Mouse (Mus musculus): ENCODE results near the gene Sfi1. TPM values are rescaled to one million over a fixed set of nuclear protein-coding genes. Genes with fewer than 3 reads are reported as not detected.
A peak's percentile ranks its signal among the peaks of the same experiment; 100 is the strongest.
"Not testable (repeated sequence)": the region's sequence is repeated elsewhere in the genome, so short reads cannot be mapped to it uniquely, and the experiment has no call there.

Sfi1 gene
- total and polyA plus RNA-seq, 3 experiments = 49.8 to 180 (median 83.6) TPM

- not testable (repeated sequence) for H3K4me3 ChIP-seq (ENCODE audit: control insufficient read depth in 1 of 2, insufficient read depth in 1 of 2, low read depth in 2 of 2, low read length in 2 of 2); H3K79me2 ChIP-seq (ENCODE audit: control insufficient read depth, insufficient read depth, low read length, poor library complexity); H3K4me1 ChIP-seq (ENCODE audit: control insufficient read depth in 1 of 2, insufficient read depth in 2 of 2, low read length in 2 of 2); H3K27ac ChIP-seq (ENCODE audit: control insufficient read depth, low read depth, low read length); H3K27me3 ChIP-seq (ENCODE audit: control insufficient read depth in 1 of 2, insufficient read depth in 2 of 2, low read length in 2 of 2); H3K9ac ChIP-seq (ENCODE audit: control insufficient read depth, low read depth, low read length, poor library complexity, severe bottlenecking); H3K36me3 ChIP-seq (ENCODE audit: control insufficient read depth in 1 of 2, insufficient read depth in 2 of 2, low read length in 2 of 2); H3K9me3 ChIP-seq (replicated peaks; ENCODE audit: insufficient read depth, low read length)
- DNase-seq (ENCODE audit: low read depth, low spot score) = peak; percentile 47
Measured at GRCm38 (mm10) chr11:3127303-3127795, 65.9 kb downstream of the Sfi1 start.

DNA sequence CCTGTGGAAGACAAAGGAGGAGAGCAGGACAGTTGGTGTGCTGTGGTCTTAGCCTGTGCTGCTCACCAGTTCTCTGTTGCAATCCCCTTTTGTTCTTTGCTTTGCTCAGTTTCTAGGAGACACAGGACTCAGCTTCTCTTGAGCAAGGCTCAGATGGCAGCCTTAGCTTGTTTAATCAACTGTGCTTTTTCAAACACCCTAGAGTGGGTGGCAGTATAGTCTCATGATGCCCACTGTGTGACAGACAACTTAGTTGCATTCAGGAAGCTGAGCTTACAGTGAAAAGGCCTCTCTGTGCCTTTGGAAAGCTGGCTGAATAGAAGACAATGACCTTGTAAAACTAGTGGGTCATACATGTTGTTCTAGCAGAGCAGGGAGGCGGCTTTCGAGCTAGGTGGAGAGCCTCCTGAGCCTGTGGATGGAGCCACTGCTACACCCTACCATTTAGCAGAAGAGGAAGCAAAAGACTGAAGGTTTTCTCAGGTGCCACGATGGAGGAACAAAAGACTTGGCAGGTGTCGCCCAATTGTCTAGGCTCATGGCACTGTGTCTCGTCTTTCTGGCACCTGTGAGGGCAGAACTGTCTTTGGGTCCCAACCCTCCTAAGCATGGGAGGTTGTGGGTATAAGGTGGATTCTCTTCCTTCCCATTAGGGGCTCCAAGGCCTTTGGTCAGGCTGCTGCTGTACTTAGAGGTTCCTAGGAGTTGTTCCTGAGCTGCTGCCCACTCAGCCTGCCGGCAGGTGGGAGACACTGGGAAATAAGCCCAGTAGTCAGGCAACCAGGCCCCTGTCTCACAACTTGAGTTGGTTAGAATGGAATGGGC, 66.6 kb downstream of the Sfi1 start:
- H3K4me3 ChIP-seq (ENCODE audit: control insufficient read depth in 1 of 2, insufficient read depth in 1 of 2, low read depth in 2 of 2, low read length in 2 of 2); H3K27ac ChIP-seq (ENCODE audit: control insufficient read depth, low read depth, low read length); H3K27me3 ChIP-seq (ENCODE audit: control insufficient read depth in 1 of 2, insufficient read depth in 2 of 2, low read length in 2 of 2); H3K9ac ChIP-seq (ENCODE audit: control insufficient read depth, low read depth, low read length, poor library complexity, severe bottlenecking); H3K9me3 ChIP-seq (replicated peaks; ENCODE audit: insufficient read depth, low read length); H3K4me1 ChIP-seq (ENCODE audit: control insufficient read depth in 1 of 2, insufficient read depth in 2 of 2, low read length in 2 of 2); H3K79me2 ChIP-seq (ENCODE audit: control insufficient read depth, insufficient read depth, low read length, poor library complexity); H3K36me3 ChIP-seq (ENCODE audit: control insufficient read depth in 1 of 2, insufficient read depth in 2 of 2, low read length in 2 of 2): not testable (repeated sequence)
- DNase-seq (ENCODE audit: low read depth, low spot score) = peak; percentile 41

GRCm38 (mm10) chr11:3125922-3126321, 67.3 kb downstream of the Sfi1 start:
- not testable (repeated sequence) for H3K27me3 ChIP-seq (ENCODE audit: control insufficient read depth in 1 of 2, insufficient read depth in 2 of 2, low read length in 2 of 2); H3K79me2 ChIP-seq (ENCODE audit: control insufficient read depth, insufficient read depth, low read length, poor library complexity); H3K9me3 ChIP-seq (replicated peaks; ENCODE audit: insufficient read depth, low read length); H3K27ac ChIP-seq (ENCODE audit: control insufficient read depth, low read depth, low read length); H3K4me3 ChIP-seq (ENCODE audit: control insufficient read depth in 1 of 2, insufficient read depth in 1 of 2, low read depth in 2 of 2, low read length in 2 of 2); H3K36me3 ChIP-seq (ENCODE audit: control insufficient read depth in 1 of 2, insufficient read depth in 2 of 2, low read length in 2 of 2); DNase-seq (ENCODE audit: low read depth, low spot score); H3K4me1 ChIP-seq (ENCODE audit: control insufficient read depth in 1 of 2, insufficient read depth in 2 of 2, low read length in 2 of 2); H3K9ac ChIP-seq (ENCODE audit: control insufficient read depth, low read depth, low read length, poor library complexity, severe bottlenecking)

DNA sequence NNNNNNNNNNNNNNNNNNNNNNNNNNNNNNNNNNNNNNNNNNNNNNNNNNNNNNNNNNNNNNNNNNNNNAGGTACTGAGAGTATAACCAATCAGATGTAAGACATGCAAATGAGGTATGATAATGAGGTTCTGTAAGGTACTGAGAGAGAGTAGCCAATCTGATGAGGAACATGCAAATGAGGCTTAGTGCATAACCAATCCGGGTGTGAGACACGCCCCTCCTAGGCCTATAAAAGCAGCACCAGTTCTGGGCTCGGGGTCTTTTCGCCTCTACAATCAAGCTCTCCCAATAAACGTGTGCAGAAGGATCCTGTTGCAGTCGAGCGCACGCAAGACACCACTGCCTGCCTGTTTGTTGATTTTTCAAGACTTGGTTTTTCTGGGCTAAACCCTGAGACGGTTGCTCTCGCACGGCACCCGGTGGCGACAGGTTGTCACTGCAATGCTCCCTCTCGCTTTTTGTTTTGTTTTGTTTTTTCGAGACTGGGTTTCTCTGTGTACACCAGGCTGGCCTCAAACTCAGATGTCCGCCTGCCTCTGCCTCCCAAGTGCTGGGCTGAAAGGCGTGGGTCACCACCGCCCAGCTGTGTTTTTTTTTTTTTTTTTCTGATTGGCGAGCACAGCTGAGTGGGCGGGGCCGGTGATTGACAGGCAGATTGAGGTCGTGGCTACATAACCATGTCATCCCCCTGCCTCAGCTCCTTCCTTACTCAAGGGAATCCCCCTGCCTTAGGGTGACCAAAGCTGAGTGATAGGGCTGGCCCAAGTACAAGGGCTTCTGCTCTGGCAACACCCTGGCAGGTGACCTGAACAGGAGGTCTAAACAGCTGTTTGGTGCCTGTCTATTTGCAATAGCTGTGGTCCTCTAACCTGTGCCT, 68.1 kb downstream of the Sfi1 start:
- not testable (repeated sequence) for H3K4me1 ChIP-seq (ENCODE audit: control insufficient read depth in 1 of 2, insufficient read depth in 2 of 2, low read length in 2 of 2); H3K9me3 ChIP-seq (replicated peaks; ENCODE audit: insufficient read depth, low read length); H3K79me2 ChIP-seq (ENCODE audit: control insufficient read depth, insufficient read depth, low read length, poor library complexity); H3K9ac ChIP-seq (ENCODE audit: control insufficient read depth, low read depth, low read length, poor library complexity, severe bottlenecking); H3K27me3 ChIP-seq (ENCODE audit: control insufficient read depth in 1 of 2, insufficient read depth in 2 of 2, low read length in 2 of 2); H3K36me3 ChIP-seq (ENCODE audit: control insufficient read depth in 1 of 2, insufficient read depth in 2 of 2, low read length in 2 of 2); H3K4me3 ChIP-seq (ENCODE audit: control insufficient read depth in 1 of 2, insufficient read depth in 1 of 2, low read depth in 2 of 2, low read length in 2 of 2)
- peak; percentile 73 for DNase-seq (ENCODE audit: low read depth, low spot score)
- peak overlapping the region; percentile 61 for H3K27ac ChIP-seq (ENCODE audit: control insufficient read depth, low read depth, low read length)
- TF ChIP-seq RAD21 (IDR thresholded peaks at IDR 0.05; ENCODE audit: low read depth, low read length) (peak; percentile 19), SMC3 (IDR thresholded peaks at IDR 0.05; ENCODE audit: low read depth, low read length) (peak; percentile 24; the same call in 1 of the 2 replicates), ZNF384 (IDR thresholded peaks at IDR 0.05; ENCODE audit: low read depth, low read length) (peak; percentile 32; the same call in 1 of the 2 replicates), POLR2A (IDR thresholded peaks at IDR 0.05; ENCODE audit: control insufficient read depth in 1 of 2, insufficient read depth in 1 of 2, low read depth in 1 of 2, low read length in 2 of 2, poor library complexity in 1 of 2) (peak in 1 of 2 experiments; percentile 44; a peak in 1 of 4 replicates), POLR2AphosphoS2 (IDR thresholded peaks at IDR 0.05; ENCODE audit: low read length) (0 out of 2 replicates have a peak, but pooled peaks have one; percentile 46), HCFC1 (IDR thresholded peaks at IDR 0.05; ENCODE audit: low read depth, low read length) (0 out of 2 replicates have a peak, but pooled peaks have one; percentile 24), TBP (IDR thresholded peaks at IDR 0.05; ENCODE audit: low read depth, low read length) (peak; percentile 90), CTCF (IDR thresholded peaks at IDR 0.05 in 2 of 3, conservative IDR thresholded peaks at IDR 0.05 in 1 of 3; ENCODE audit: control insufficient read depth in 1 of 3, insufficient read depth in 1 of 3, low read depth in 2 of 3, low read length in 3 of 3, poor library complexity in 1 of 3, severe bottlenecking in 1 of 3) (peak; percentile 29 to 46 (median 36); a peak in 4 of 6 replicates)
